Mouse (Mus musculus): ENCODE results near the gene Pus7l. TPM values are rescaled to one million over a fixed set of nuclear protein-coding genes. Genes with fewer than 3 reads are reported as not detected.

Pus7l gene
- polyA plus RNA-seq, 1 experiment from 2014 or later: 5.9 TPM

DNA sequence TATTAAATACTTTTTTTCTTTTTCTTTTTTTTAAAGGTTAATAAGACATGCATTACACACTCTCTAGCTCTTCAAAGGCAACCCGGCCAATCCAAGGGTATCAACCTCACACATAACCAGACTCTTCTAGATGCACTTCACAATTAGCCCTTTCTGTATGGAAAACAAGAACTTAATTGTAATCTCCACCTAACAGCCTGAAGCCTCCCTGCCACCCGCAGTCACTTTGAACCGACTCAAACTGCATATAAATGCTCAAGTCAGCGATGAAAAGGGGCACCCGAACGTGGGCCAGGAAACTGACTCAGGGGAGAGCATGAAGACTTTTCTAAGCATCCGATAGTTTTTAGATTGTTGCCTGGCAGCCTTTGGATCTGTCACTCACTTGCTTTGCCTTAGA is 66.1 kb downstream of the Pus7l start:
- H3K27me3 ChIP-seq (ENCODE audit: control insufficient read depth, insufficient read depth, low read length): no peaks in the 10 kb centered on the region
- no peaks in the 10 kb centered on the region for H3K9me3 ChIP-seq (replicated peaks; ENCODE audit: control insufficient read depth, low read length)
- ATAC-seq (replicated peaks; ENCODE audit: insufficient number of reproducible peaks, low FRiP score, low TSS enrichment): no peak
- no peak overlapping the region for H3K4me3 ChIP-seq (ENCODE audit: low read depth, low read length)
- 70% methylated on average over 7 of the region's 7 CpGs for WGBS (ENCODE audit: insufficient replicate concordance)
- H3K4me2 ChIP-seq: no peak overlapping the region
- H3K9ac ChIP-seq (ENCODE audit: low read depth, low read length): no peak overlapping the region
- H3K36me3 ChIP-seq (ENCODE audit: control insufficient read depth, insufficient read depth, low read length): no peaks in the 10 kb centered on the region
- no peaks in the 10 kb centered on the region for H3K4me1 ChIP-seq (ENCODE audit: control insufficient read depth, insufficient read depth, low read length)
- H3K27ac ChIP-seq (ENCODE audit: low read depth, low read length): no peak overlapping the region

- Histone ChIP-seq H3K9me3 (replicated peaks; ENCODE audit: control insufficient read depth, low read length) (no peaks in the 10 kb centered on the region), H3K4me1 (ENCODE audit: control insufficient read depth, insufficient read depth, low read length) (no peaks in the 10 kb centered on the region), H3K4me2 (no peak overlapping the region), H3K4me3 (ENCODE audit: low read depth, low read length) (no peak overlapping the region), H3K27ac (ENCODE audit: low read depth, low read length) (no peak overlapping the region), H3K36me3 (ENCODE audit: control insufficient read depth, insufficient read depth, low read length) (no peaks in the 10 kb centered on the region), H3K27me3 (ENCODE audit: control insufficient read depth, insufficient read depth, low read length) (no peaks in the 10 kb centered on the region), H3K9ac (ENCODE audit: low read depth, low read length) (no peak overlapping the region)
- WGBS (ENCODE audit: insufficient replicate concordance): 75% methylated on average over 5 of the region's 5 CpGs
- no peak for ATAC-seq (replicated peaks; ENCODE audit: insufficient number of reproducible peaks, low FRiP score, low TSS enrichment)
Observed at GRCm38 (mm10) chr15:94475975-94476374, 67.4 kb downstream of the Pus7l start.

Other genes starting within 250 kb of the Pus7l start
- gene Adamts20, start 78.1 kb downstream of the Pus7l start, polyA plus RNA-seq (2014; fragmentation: Nextera tagmentation; extraction: Ambion mirVana): 1.6 and 1.7 TPM in 2 replicates
- gene Irak4, start 96 bp upstream of the Pus7l start, polyA plus RNA-seq (2014; fragmentation: Nextera tagmentation; extraction: Ambion mirVana): 3.9 and 4.1 TPM in 2 replicates
- gene Twf1, start 46.3 kb upstream of the Pus7l start, polyA plus RNA-seq (2014; fragmentation: Nextera tagmentation; extraction: Ambion mirVana): 54.5 and 55.0 TPM in 2 replicates
- gene Tmem117, start 85.7 kb upstream of the Pus7l start, polyA plus RNA-seq (2014; fragmentation: Nextera tagmentation; extraction: Ambion mirVana): 0.94 and 1.7 TPM in 2 replicates

All from heart, embryonic 11.5 days (tissue).